Mouse (Mus musculus): Measurements from ENCODE around the gene Nufip1.
"Not testable (repeated sequence)": the region's sequence is repeated elsewhere in the genome, so short reads cannot be mapped to it uniquely, and the experiment has no call there.

Gene Nufip1

GRCm38 (mm10) chr14:76134975-76135374, 24.3 kb downstream of the Nufip1 start:
- in situ Hi-C loops (cut with MboI; ENCODE audit: low sequenced_read_pairs): loop anchor here (10.0 to 25.0 kb wide), 2 partner anchors 340 to 877 kb away; no protein-coding TSS in a partner anchor

GRCm38 (mm10) chr14:76145248-76145647, 34.6 kb downstream of the Nufip1 start:
- in situ Hi-C loops (cut with MboI; ENCODE audit: low sequenced_read_pairs): loop anchor here (25.0 kb wide), 1 partner anchor 867 kb away; no protein-coding TSS in a partner anchor

GRCm38 (mm10) chr14:76145868-76146267, 35.2 kb downstream of the Nufip1 start:
- in situ Hi-C loops (cut with MboI; ENCODE audit: low sequenced_read_pairs): loop anchor here (25.0 kb wide), 1 partner anchor 866 kb away; no protein-coding TSS in a partner anchor

- in situ Hi-C loops (cut with MboI; ENCODE audit: low sequenced_read_pairs): loop anchor here (25.0 kb wide), 1 partner anchor 865 kb away; no protein-coding TSS in a partner anchor
These were observed 36.4 kb downstream of the Nufip1 start for GRCm38 (mm10) chr14:76147061-76147460.

- in situ Hi-C loops (cut with MboI; ENCODE audit: low sequenced_read_pairs): loop anchor here (25.0 kb wide), 1 partner anchor 864 kb away; no protein-coding TSS in a partner anchor
These were observed 37.6 kb downstream of the Nufip1 start for GRCm38 (mm10) chr14:76148294-76148693.

- in situ Hi-C loops (cut with MboI; ENCODE audit: low sequenced_read_pairs): loop anchor here (25.0 kb wide), 1 partner anchor 863 kb away; no protein-coding TSS in a partner anchor
These were observed 39.0 kb downstream of the Nufip1 start for GRCm38 (mm10) chr14:76149531-76150179.

- in situ Hi-C loops (cut with MboI; ENCODE audit: low sequenced_read_pairs): no loop called here
These were observed 39.8 kb downstream of the Nufip1 start for GRCm38 (mm10) chr14:76150499-76150898.

- in situ Hi-C loops (cut with MboI; ENCODE audit: low sequenced_read_pairs): no loop called here
These were observed 40.3 kb downstream of the Nufip1 start for GRCm38 (mm10) chr14:76151011-76151410.

GRCm38 (mm10) chr14:76151820-76152161, 41.1 kb downstream of the Nufip1 start:
- in situ Hi-C loops (cut with MboI; ENCODE audit: low sequenced_read_pairs): no loop called here

- in situ Hi-C loops (cut with MboI; ENCODE audit: low sequenced_read_pairs): no loop called here
These were observed 41.7 kb downstream of the Nufip1 start for GRCm38 (mm10) chr14:76152162-76153002.

- in situ Hi-C loops (cut with MboI; ENCODE audit: low sequenced_read_pairs): no loop called here
These were observed 42.4 kb downstream of the Nufip1 start for GRCm38 (mm10) chr14:76153003-76153675.

GRCm38 (mm10) chr14:76153828-76154227, 43.1 kb downstream of the Nufip1 start:
- in situ Hi-C loops (cut with MboI; ENCODE audit: low sequenced_read_pairs): no loop called here

- in situ Hi-C loops (cut with MboI; ENCODE audit: low sequenced_read_pairs): no loop called here
These were observed 47.6 kb downstream of the Nufip1 start for GRCm38 (mm10) chr14:76158192-76158785.

GRCm38 (mm10) chr14:76160580-76160979, 49.9 kb downstream of the Nufip1 start:
- in situ Hi-C loops (cut with MboI; ENCODE audit: low sequenced_read_pairs): not testable (repeated sequence)

- in situ Hi-C loops (cut with MboI; ENCODE audit: low sequenced_read_pairs): no loop called here
These were observed 53.5 kb downstream of the Nufip1 start for GRCm38 (mm10) chr14:76164236-76164635.

- in situ Hi-C loops (cut with MboI; ENCODE audit: low sequenced_read_pairs): no loop called here
These were observed 54.4 kb downstream of the Nufip1 start for GRCm38 (mm10) chr14:76164904-76165755.

- in situ Hi-C loops (cut with MboI; ENCODE audit: low sequenced_read_pairs): no loop called here
These were observed 59.3 kb downstream of the Nufip1 start for GRCm38 (mm10) chr14:76169876-76170466.

- in situ Hi-C loops (cut with MboI; ENCODE audit: low sequenced_read_pairs): no loop called here
These were observed 60.6 kb downstream of the Nufip1 start for GRCm38 (mm10) chr14:76171285-76171684.

- in situ Hi-C loops (cut with MboI; ENCODE audit: low sequenced_read_pairs): no loop called here
These were observed 63.6 kb downstream of the Nufip1 start for GRCm38 (mm10) chr14:76174328-76174727.
